Mouse (Mus musculus) hindbrain, embryonic 16.5 days (tissue): ENCODE measurements around the gene Rimbp3. TPM values are rescaled to one million over a fixed set of nuclear protein-coding genes. Genes with fewer than 3 reads are reported as not detected.
A peak's percentile ranks its signal among the peaks of the same experiment; 100 is the strongest.
"Not testable (repeated sequence)": the region's sequence is repeated elsewhere in the genome, so short reads cannot be mapped to it uniquely, and the experiment has no call there.

Source experiments
- ATAC-seq: fragments of 200-750 bp; cut with Nextera tagmentation; 2 replicates; pipeline ENCODE4 v1.8.0; 2017; ENCODE audit warnings: moderate TSS enrichment, moderate library complexity
- H3K27ac ChIP-seq: fragments of 300-500 bp; sonication (generic); 2 replicates; pipeline ENCODE4 v1.5.1; 2014; ENCODE audit warnings: low read depth, mild to moderate bottlenecking, control low read depth, low read length, moderate library complexity
- H3K27me3 ChIP-seq: fragments of 300-500 bp; sonication (generic); replicated peaks from 2 replicates; pipeline ENCODE4 v1.6.1; 2014; ENCODE audit warnings: low read length; ENCODE audit not compliant: control insufficient read depth, insufficient read depth
- H3K36me3 ChIP-seq: fragments of 300-500 bp; sonication (generic); 2 replicates; pipeline ENCODE4 v1.6.1; 2014; ENCODE audit warnings: mild to moderate bottlenecking, low read length, moderate library complexity, mixed read lengths; ENCODE audit not compliant: control insufficient read depth, insufficient read depth
- H3K4me1 ChIP-seq: fragments of 300-500 bp; sonication (generic); 2 replicates; pipeline ENCODE4 v1.6.1; 2014; ENCODE audit warnings: low read depth, low read length; ENCODE audit not compliant: control insufficient read depth, insufficient read depth
- H3K4me2 ChIP-seq: fragments of 300-500 bp; sonication (generic); 2 replicates; pipeline ENCODE4 v1.6.1; 2014; ENCODE audit warnings: mild to moderate bottlenecking, low read length, control low read depth, moderate library complexity
- H3K4me3 ChIP-seq: fragments of 300-500 bp; sonication (generic); 2 replicates; pipeline ENCODE4 v1.5.1; 2014; ENCODE audit warnings: mild to moderate bottlenecking, low read length, control low read depth, moderate library complexity
- H3K9ac ChIP-seq: fragments of 300-500 bp; sonication (generic); 2 replicates; pipeline ENCODE4 v1.6.1; 2014; ENCODE audit warnings: low read depth, mild to moderate bottlenecking, control low read depth, low read length, moderate library complexity
- H3K9me3 ChIP-seq: fragments of 300-500 bp; sonication (generic); 2 replicates; pipeline ENCODE4 v1.6.1; 2014; ENCODE audit warnings: mild to moderate bottlenecking, low read length, moderate library complexity; ENCODE audit not compliant: control insufficient read depth
- WGBS: fragments of 180-500 bp; shearing (Covaris S2); extraction: QIAGEN DNeasy Blood & Tissue Kit; methylation state at CpG from one replicate; pipeline ENCODE4 v1.1.7; 2014; 5-methylcytosine and 5-hydroxymethylcytosine counted together
- polyA plus RNA-seq: library from polyadenylated mRNA; unstranded; fragments of >200 nt; fragmentation: Nextera tagmentation; extraction: Ambion mirVana; gene quantifications from 2 replicates; pipeline ENCODE4 v1.2.1, GENCODE M21; 2015

The Rimbp3 gene
- polyA plus RNA-seq, 1 experiment from 2014 or later, result 1.9 TPM

- Histone ChIP-seq H3K4me1 (peaks cover 20% of the 10 kb centered on the region), H3K27ac (peak overlapping the region; percentile 92), H3K27me3 (0 out of 2 replicates have a peak, but pooled peaks cover 2% of the 10 kb centered on the region), H3K36me3 (no peaks in the 10 kb centered on the region), H3K9ac (peak overlapping the region; percentile 70), H3K4me2 (peak overlapping the region; percentile 95), H3K4me3 (peak overlapping the region; percentile 70), H3K9me3 (no peaks in the 10 kb centered on the region)
- WGBS, result 3% methylated on average over 37 of the region's 37 CpGs
- ATAC-seq, result peak; percentile 18
Measured at GRCm38 (mm10) chr16:17209404-17209960, 1.1 kb downstream of the Rimbp3 start.

- Histone ChIP-seq H3K4me3 (peak overlapping the region; percentile 70), H3K27me3 (0 out of 2 replicates have a peak, but pooled peaks cover 2% of the 10 kb centered on the region), H3K36me3 (no peaks in the 10 kb centered on the region), H3K4me1 (peaks cover 20% of the 10 kb centered on the region), H3K9me3 (no peaks in the 10 kb centered on the region), H3K27ac (peak overlapping the region; percentile 92; the same call in 1 of the 2 replicates), H3K4me2 (peak overlapping the region; percentile 95), H3K9ac (peak overlapping the region; percentile 70)
- peak; percentile 73 for ATAC-seq
- WGBS, result 6% methylated on average over 48 of the region's 48 CpGs
Measured at GRCm38 (mm10) chr16:17209981-17210838, 1.8 kb downstream of the Rimbp3 start.

GRCm38 (mm10) chr16:17216934-17217633 lies 8.7 kb downstream of the Rimbp3 start:
- no peaks in the 10 kb centered on the region for H3K9me3 ChIP-seq
- no peak overlapping the region for H3K4me2 ChIP-seq
- no peak for ATAC-seq
- no peak overlapping the region for H3K27ac ChIP-seq
- 58% methylated on average over 8 of the region's 8 CpGs for WGBS
- no peaks in the 10 kb centered on the region for H3K4me1 ChIP-seq
- H3K36me3 ChIP-seq, result no peaks in the 10 kb centered on the region
- H3K27me3 ChIP-seq, result no peaks in the 10 kb centered on the region
- no peak overlapping the region for H3K9ac ChIP-seq
- H3K4me3 ChIP-seq, result no peak overlapping the region

GRCm38 (mm10) chr16:17220127-17220733 lies 11.8 kb downstream of the Rimbp3 start:
- Histone ChIP-seq H3K9ac (no peak overlapping the region), H3K4me1 (no peaks in the 10 kb centered on the region), H3K4me2 (no peak overlapping the region), H3K4me3 (no peak overlapping the region), H3K27me3 (no peaks in the 10 kb centered on the region), H3K36me3 (no peaks in the 10 kb centered on the region), H3K9me3 (no peaks in the 10 kb centered on the region), H3K27ac (no peak overlapping the region)
- WGBS, result 41% methylated on average over 7 of the region's 7 CpGs
- ATAC-seq, result no peak

- Histone ChIP-seq H3K36me3 (no peaks in the 10 kb centered on the region), H3K9me3 (no peaks in the 10 kb centered on the region), H3K4me2 (no peak overlapping the region), H3K4me3 (no peak overlapping the region), H3K9ac (no peak overlapping the region), H3K27ac (no peak overlapping the region), H3K4me1 (no peaks in the 10 kb centered on the region), H3K27me3 (no peaks in the 10 kb centered on the region)
- peak; percentile 100 for ATAC-seq
- 36% methylated on average over 25 of the region's 25 CpGs for WGBS
Measured at GRCm38 (mm10) chr16:17222197-17222596, 13.8 kb downstream of the Rimbp3 start.

GRCm38 (mm10) chr16:17225584-17225983 lies 17.2 kb downstream of the Rimbp3 start:
- Histone ChIP-seq H3K27ac (no peak overlapping the region), H3K9ac (no peak overlapping the region), H3K4me1 (no peaks in the 10 kb centered on the region), H3K9me3 (no peaks in the 10 kb centered on the region), H3K27me3 (no peaks in the 10 kb centered on the region), H3K36me3 (no peaks in the 10 kb centered on the region), H3K4me2 (no peak overlapping the region), H3K4me3 (no peak overlapping the region)
- ATAC-seq, result no peak
- WGBS, result 92% methylated on average over 5 of the region's 5 CpGs

- no peaks in the 10 kb centered on the region for H3K36me3 ChIP-seq
- no peaks in the 10 kb centered on the region for H3K4me1 ChIP-seq
Measured at GRCm38 (mm10) chr16:17226496-17226895, 18.1 kb downstream of the Rimbp3 start.

GRCm38 (mm10) chr16:17231523-17231922 lies 23.1 kb downstream of the Rimbp3 start:
- H3K36me3 ChIP-seq, H3K27me3 ChIP-seq, H3K27ac ChIP-seq, ATAC-seq, H3K9me3 ChIP-seq, H3K4me3 ChIP-seq, H3K9ac ChIP-seq, H3K4me2 ChIP-seq: not testable (repeated sequence)
- peaks cover 17% of the 10 kb centered on the region for H3K4me1 ChIP-seq
- WGBS, result 94% methylated on average over 2 of the region's 2 CpGs

More at GRCm38 (mm10) chr16:17226496-17226895, 18.1 kb downstream of the Rimbp3 start:
- H3K27ac ChIP-seq, result no peak overlapping the region
- no peak overlapping the region for H3K9ac ChIP-seq
- no peak overlapping the region for H3K4me3 ChIP-seq
- H3K27me3 ChIP-seq, result no peaks in the 10 kb centered on the region
- ATAC-seq, result no peak
- no peaks in the 10 kb centered on the region for H3K9me3 ChIP-seq
- H3K4me2 ChIP-seq, result no peak overlapping the region
